Mouse (Mus musculus) intestine, postnatal 0 days (tissue): ENCODE results near the gene Dnajc5. TPM values are rescaled to one million over a fixed set of nuclear protein-coding genes. Genes with fewer than 3 reads are reported as not detected.

Experiments used
- ATAC-seq: fragments of 200-750 bp; cut with Nextera tagmentation; 2 replicates; pipeline ENCODE4 v1.8.0; 2017; ENCODE audit warnings: mild to moderate bottlenecking, moderate TSS enrichment, moderate library complexity
- H3K27ac ChIP-seq: fragments of 300-500 bp; sonication (generic); 2 replicates; pipeline ENCODE4 v1.5.1; 2014; ENCODE audit warnings: mild to moderate bottlenecking, low read depth, low read length, moderate library complexity
- H3K27me3 ChIP-seq: fragments of 300-500 bp; sonication (generic); replicated peaks from 2 replicates; pipeline ENCODE4 v1.6.1; 2014; ENCODE audit warnings: low read length, mixed read lengths; ENCODE audit not compliant: control insufficient read depth, insufficient read depth
- H3K36me3 ChIP-seq: fragments of 300-500 bp; sonication (generic); 2 replicates; pipeline ENCODE4 v1.6.1; 2014; ENCODE audit warnings: mild to moderate bottlenecking, moderate library complexity; ENCODE audit not compliant: control insufficient read depth, insufficient read depth
- H3K4me1 ChIP-seq: fragments of 300-500 bp; sonication (generic); replicated peaks from 2 replicates; pipeline ENCODE4 v1.6.1; 2014; ENCODE audit warnings: antibody characterized with exemption, low read length, mixed read lengths; ENCODE audit not compliant: control insufficient read depth, insufficient read depth
- H3K4me2 ChIP-seq: fragments of 300-500 bp; sonication (generic); replicated peaks from 2 replicates; pipeline ENCODE4 v1.6.1; 2014; ENCODE audit warnings: low read depth, mild to moderate bottlenecking, moderate library complexity
- H3K4me3 ChIP-seq: fragments of 300-500 bp; sonication (generic); 2 replicates; pipeline ENCODE4 v1.5.1; 2014; ENCODE audit warnings: low read depth, low read length
- H3K9ac ChIP-seq: fragments of 300-500 bp; sonication (generic); 2 replicates; pipeline ENCODE4 v1.6.1; 2014; ENCODE audit warnings: mild to moderate bottlenecking, low read depth, low read length
- H3K9me3 ChIP-seq: fragments of 300-500 bp; sonication (generic); 2 replicates; pipeline ENCODE4 v1.6.1; 2016; ENCODE audit warnings: mixed run types; ENCODE audit not compliant: control insufficient read depth
- CTCF ChIP-seq: sonication (generic); IDR thresholded peaks from 2 replicates; pipeline ENCODE4 v1.5.1; 2016; ENCODE audit warnings: low read depth, mild to moderate bottlenecking, control low read depth, antibody characterized with exemption, moderate library complexity
- WGBS: fragments of 180-500 bp; shearing (Covaris S2); extraction: QIAGEN DNeasy Blood & Tissue Kit; methylation state at CpG from one replicate; pipeline ENCODE4 v1.1.7; 2014; 5-methylcytosine and 5-hydroxymethylcytosine counted together
- polyA plus RNA-seq: library from polyadenylated mRNA; unstranded; fragments of >200 nt; fragmentation: Nextera tagmentation; extraction: Ambion mirVana; gene quantifications from 2 replicates; pipeline ENCODE4 v1.2.1, GENCODE M21; 2015

Dnajc5 gene
- polyA plus RNA-seq, 1 experiment from 2014 or later: 62.9 TPM

- TF ChIP-seq CTCF: no peak
- peak overlapping the region; percentile 47 for H3K4me2 ChIP-seq
- peak overlapping the region; percentile 76 for H3K27ac ChIP-seq
- H3K4me3 ChIP-seq: no peak overlapping the region
- ATAC-seq: peak; percentile 89
- WGBS: 42% methylated on average over 5 of the region's 5 CpGs
- H3K27me3 ChIP-seq: no peaks in the 10 kb centered on the region
- H3K4me1 ChIP-seq: peaks cover 9% of the 10 kb centered on the region; the same call in 1 of the 2 replicates
- H3K9me3 ChIP-seq: no peaks in the 10 kb centered on the region
- H3K36me3 ChIP-seq: peaks cover 6% of the 10 kb centered on the region; the same call in 1 of the 2 replicates
- H3K9ac ChIP-seq: no peak overlapping the region
These were observed 5.2 kb downstream of the Dnajc5 start for GRCm38 (mm10) chr2:181525526-181525925.

- Histone ChIP-seq H3K36me3 (peaks cover 14% of the 10 kb centered on the region), H3K4me1 (no peaks in the 10 kb centered on the region), H3K27me3 (no peaks in the 10 kb centered on the region), H3K9ac (no peak overlapping the region), H3K9me3 (no peaks in the 10 kb centered on the region), H3K4me2 (no peak overlapping the region), H3K27ac (no peak overlapping the region), H3K4me3 (no peak overlapping the region)
- WGBS: 60% methylated on average over 1 of the region's 1 CpGs
- TF ChIP-seq CTCF: no peak
- no peak for ATAC-seq
These were observed 8.8 kb downstream of the Dnajc5 start for GRCm38 (mm10) chr2:181529076-181529475.

GRCm38 (mm10) chr2:181532589-181532988, 12.3 kb downstream of the Dnajc5 start:
- ATAC-seq: no peak
- Histone ChIP-seq H3K4me2 (no peak overlapping the region), H3K27ac (no peak overlapping the region), H3K9ac (no peak overlapping the region), H3K36me3 (peaks cover 13% of the 10 kb centered on the region), H3K4me3 (no peak overlapping the region), H3K9me3 (no peaks in the 10 kb centered on the region), H3K4me1 (no peaks in the 10 kb centered on the region), H3K27me3 (no peaks in the 10 kb centered on the region)
- WGBS: 94% methylated on average over 3 of the region's 3 CpGs
- TF ChIP-seq CTCF: no peak

- ATAC-seq: peak; percentile 42; the same call in 1 of the 2 replicates
- no peaks in the 10 kb centered on the region for H3K4me1 ChIP-seq
- WGBS: 54% methylated on average over 2 of the region's 2 CpGs
These were observed 16.1 kb downstream of the Dnajc5 start for GRCm38 (mm10) chr2:181536410-181536809.

GRCm38 (mm10) chr2:181537444-181538047, 17.3 kb downstream of the Dnajc5 start:
- no peak for TF ChIP-seq CTCF
- no peak overlapping the region for H3K27ac ChIP-seq
- no peaks in the 10 kb centered on the region; the same call in 1 of the 2 replicates for H3K36me3 ChIP-seq
- no peaks in the 10 kb centered on the region for H3K9me3 ChIP-seq
- 0 out of 2 replicates have a peak overlapping the region, but pooled peaks have one; percentile 7 for H3K9ac ChIP-seq
- H3K4me1 ChIP-seq: no peaks in the 10 kb centered on the region
- no peak overlapping the region; the same call in 1 of the 2 replicates for H3K4me2 ChIP-seq
- WGBS: 75% methylated on average over 2 of the region's 2 CpGs
- H3K4me3 ChIP-seq: no peak overlapping the region
- no peaks in the 10 kb centered on the region for H3K27me3 ChIP-seq
- ATAC-seq: no peak

More at GRCm38 (mm10) chr2:181536410-181536809, 16.1 kb downstream of the Dnajc5 start:
- Histone ChIP-seq H3K4me3 (no peak overlapping the region), H3K36me3 (peaks cover 8% of the 10 kb centered on the region), H3K9me3 (no peaks in the 10 kb centered on the region), H3K27me3 (no peaks in the 10 kb centered on the region), H3K4me2 (no peak overlapping the region), H3K9ac (no peak overlapping the region), H3K27ac (no peak overlapping the region)
- no peak for TF ChIP-seq CTCF

- no peaks in the 10 kb centered on the region for H3K27me3 ChIP-seq
- no peak overlapping the region for H3K9ac ChIP-seq
- ATAC-seq: no peak
- H3K4me3 ChIP-seq: no peak overlapping the region
- no peaks in the 10 kb centered on the region for H3K9me3 ChIP-seq
- TF ChIP-seq CTCF: peak; percentile 31; the same call in 1 of the 2 replicates
- H3K4me2 ChIP-seq: no peak overlapping the region
- 79% methylated on average over 6 of the region's 6 CpGs for WGBS
- no peaks in the 10 kb centered on the region for H3K4me1 ChIP-seq
- no peak overlapping the region for H3K27ac ChIP-seq
- H3K36me3 ChIP-seq: peaks cover 8% of the 10 kb centered on the region
These were observed 21.6 kb downstream of the Dnajc5 start for GRCm38 (mm10) chr2:181541761-181542380.
